Mouse (Mus musculus) intestine, embryonic 16.5 days (tissue): Measurements from ENCODE around the gene Psme3. TPM values are rescaled to one million over a fixed set of nuclear protein-coding genes. Genes with fewer than 3 reads are reported as not detected.
A peak's percentile ranks its signal among the peaks of the same experiment; 100 is the strongest.

Experiments
- ATAC-seq: fragments of 200-750 bp; cut with Nextera tagmentation; 2 replicates; pipeline ENCODE4 v1.8.0; 2017; ENCODE audit warnings: moderate TSS enrichment, moderate library complexity
- H3K27ac ChIP-seq: fragments of 300-500 bp; sonication (generic); 2 replicates; pipeline ENCODE4 v1.5.1; 2014; ENCODE audit warnings: mild to moderate bottlenecking, low read length
- H3K27me3 ChIP-seq: fragments of 300-500 bp; sonication (generic); replicated peaks from 2 replicates; pipeline ENCODE4 v1.6.1; 2014; ENCODE audit warnings: low read length, control low read depth, mixed read lengths; ENCODE audit not compliant: control insufficient read depth, insufficient read depth
- H3K36me3 ChIP-seq: fragments of 300-500 bp; sonication (generic); 2 replicates; pipeline ENCODE4 v1.6.1; 2014; ENCODE audit warnings: low read length, control low read depth; ENCODE audit not compliant: control insufficient read depth, insufficient read depth
- H3K4me1 ChIP-seq: fragments of 300-500 bp; sonication (generic); 2 replicates; pipeline ENCODE4 v1.6.1; 2014; ENCODE audit warnings: low read length, control low read depth, mixed read lengths; ENCODE audit not compliant: control insufficient read depth, insufficient read depth
- H3K4me2 ChIP-seq: fragments of 300-500 bp; sonication (generic); 2 replicates; pipeline ENCODE4 v1.6.1; 2014; ENCODE audit warnings: low read depth, low read length, control low read depth
- H3K4me3 ChIP-seq: fragments of 300-500 bp; sonication (generic); 2 replicates; pipeline ENCODE4 v1.5.1; 2014; ENCODE audit warnings: mild to moderate bottlenecking, low read length
- H3K9ac ChIP-seq: fragments of 300-500 bp; sonication (generic); 2 replicates; pipeline ENCODE4 v1.6.1; 2014; ENCODE audit warnings: low read depth, low read length
- H3K9me3 ChIP-seq: fragments of 300-500 bp; sonication (generic); 2 replicates; pipeline ENCODE4 v1.6.1; 2016; ENCODE audit warnings: low read length, control low read depth; ENCODE audit not compliant: control insufficient read depth
- WGBS: fragments of 180-500 bp; shearing (Covaris S2); extraction: QIAGEN DNeasy Blood & Tissue Kit; methylation state at CpG from one replicate; pipeline ENCODE4 v1.1.7; 2014; 5-methylcytosine and 5-hydroxymethylcytosine counted together
- polyA plus RNA-seq: library from polyadenylated mRNA; unstranded; fragments of >200 nt; fragmentation: Nextera tagmentation; extraction: Ambion mirVana; gene quantifications from 2 replicates; pipeline ENCODE4 v1.2.1, GENCODE M21; 2015

Gene Psme3
- 119 and 125 TPM in 2 replicates for polyA plus RNA-seq

GRCm38 (mm10) chr11:101315665-101316500 is at the start of gene Psme3:
TSS of gene Psme3 (plus strand) at chr11:101316213.
- Histone ChIP-seq H3K27me3 (no peaks in the 10 kb centered on the region), H3K9me3 (no peaks in the 10 kb centered on the region), H3K4me3 (peak within 1 kb of the TSS; percentile 88), H3K4me2 (peak within 1 kb of the TSS; percentile 81), H3K4me1 (peaks cover 3% of the 10 kb centered on the region; the same call in 1 of the 2 replicates), H3K27ac (peak within 1 kb of the TSS; percentile 77), H3K9ac (peak within 1 kb of the TSS; percentile 92), H3K36me3 (peaks cover 13% of the 10 kb centered on the region)
- ATAC-seq, result peak; percentile 94
- under 1% methylated on average over 57 of the region's 62 CpGs for WGBS

GRCm38 (mm10) chr11:101269577-101270116 is 46.4 kb upstream of the Psme3 start:
- H3K36me3 ChIP-seq, result no peaks in the 10 kb centered on the region
- no peaks in the 10 kb centered on the region for H3K27me3 ChIP-seq
- peak; percentile 77 for ATAC-seq
- H3K4me3 ChIP-seq, result no peak overlapping the region
- H3K9ac ChIP-seq, result no peak overlapping the region
- WGBS, result 20% methylated on average over 10 of the region's 10 CpGs
- H3K9me3 ChIP-seq, result no peaks in the 10 kb centered on the region
- peaks cover 11% of the 10 kb centered on the region for H3K4me1 ChIP-seq
- no peak overlapping the region for H3K27ac ChIP-seq
- no peak overlapping the region for H3K4me2 ChIP-seq

- Histone ChIP-seq H3K36me3 (no peaks in the 10 kb centered on the region), H3K9ac (no peak overlapping the region), H3K4me1 (peaks cover 19% of the 10 kb centered on the region), H3K27ac (no peak overlapping the region), H3K4me3 (no peak overlapping the region), H3K9me3 (no peaks in the 10 kb centered on the region), H3K4me2 (no peak overlapping the region), H3K27me3 (no peaks in the 10 kb centered on the region)
- no peak for ATAC-seq
- 88% methylated on average over 3 of the region's 3 CpGs for WGBS
Measured at GRCm38 (mm10) chr11:101272446-101272845, 43.6 kb upstream of the Psme3 start.

GRCm38 (mm10) chr11:101275309-101275708 is 40.7 kb upstream of the Psme3 start:
- Histone ChIP-seq H3K4me3 (no peak overlapping the region), H3K9ac (no peak overlapping the region), H3K9me3 (no peaks in the 10 kb centered on the region), H3K4me1 (peaks cover 29% of the 10 kb centered on the region), H3K4me2 (no peak overlapping the region), H3K27ac (no peak overlapping the region), H3K36me3 (no peaks in the 10 kb centered on the region), H3K27me3 (no peaks in the 10 kb centered on the region)
- no peak for ATAC-seq
- WGBS, result 75% methylated on average over 4 of the region's 4 CpGs

- H3K4me2 ChIP-seq, result peak overlapping the region; percentile 82
- peaks cover 29% of the 10 kb centered on the region for H3K4me1 ChIP-seq
- ATAC-seq, result no peak
- H3K9ac ChIP-seq, result peak overlapping the region; percentile 68
- H3K27me3 ChIP-seq, result no peaks in the 10 kb centered on the region
- H3K9me3 ChIP-seq, result no peaks in the 10 kb centered on the region
- no peaks in the 10 kb centered on the region for H3K36me3 ChIP-seq
- peak overlapping the region; percentile 84 for H3K27ac ChIP-seq
- peak overlapping the region; percentile 63 for H3K4me3 ChIP-seq
- 44% methylated on average over 26 of the region's 27 CpGs for WGBS
Measured at GRCm38 (mm10) chr11:101276319-101277070, 39.5 kb upstream of the Psme3 start.

- H3K4me3 ChIP-seq, result peak overlapping the region; percentile 63
- peak overlapping the region; percentile 68 for H3K9ac ChIP-seq
- ATAC-seq, result peak; percentile 78
- H3K9me3 ChIP-seq, result no peaks in the 10 kb centered on the region
- peak overlapping the region; percentile 84 for H3K27ac ChIP-seq
- H3K36me3 ChIP-seq, result no peaks in the 10 kb centered on the region
- no peaks in the 10 kb centered on the region for H3K27me3 ChIP-seq
- 42% methylated on average over 12 of the region's 12 CpGs for WGBS
- peaks cover 29% of the 10 kb centered on the region for H3K4me1 ChIP-seq
- H3K4me2 ChIP-seq, result peak overlapping the region; percentile 82
Measured at GRCm38 (mm10) chr11:101277381-101278222, 38.4 kb upstream of the Psme3 start.

- Histone ChIP-seq H3K9ac (peak within 1 kb of the TSS; percentile 68), H3K27me3 (no peaks in the 10 kb centered on the region), H3K4me2 (peak within 1 kb of the TSS; percentile 82), H3K9me3 (no peaks in the 10 kb centered on the region), H3K4me3 (peak within 1 kb of the TSS; percentile 63), H3K36me3 (no peaks in the 10 kb centered on the region), H3K27ac (peak within 1 kb of the TSS; percentile 84), H3K4me1 (peaks cover 29% of the 10 kb centered on the region)
- WGBS, result 7% methylated on average over 45 of the region's 45 CpGs
- peak; percentile 91 for ATAC-seq
Measured at GRCm38 (mm10) chr11:101278223-101279192, 37.5 kb upstream of the Psme3 start, which contains the start of the genes Cntd1 and Coa3. TSS of gene Cntd1 (plus strand) at chr11:101279012. TSS of gene Coa3 (minus strand) at chr11:101279114.

- 0 out of 2 replicates have a peak, but pooled peaks have one; percentile 8 for ATAC-seq
- Histone ChIP-seq H3K27ac (no peak overlapping the region), H3K27me3 (no peaks in the 10 kb centered on the region), H3K4me1 (peaks cover 29% of the 10 kb centered on the region), H3K36me3 (no peaks in the 10 kb centered on the region), H3K4me2 (peak overlapping the region; percentile 82), H3K9ac (0 out of 2 replicates have a peak overlapping the region, but pooled peaks have one; percentile 68), H3K4me3 (peak overlapping the region; percentile 63), H3K9me3 (no peaks in the 10 kb centered on the region)
- WGBS, result 57% methylated on average over 14 of the region's 14 CpGs
Measured at GRCm38 (mm10) chr11:101279193-101279569, 36.8 kb upstream of the Psme3 start.
